Mouse (Mus musculus) adrenal gland, postnatal 36 days (tissue): ENCODE measurements around the gene Fam117b. TPM values are rescaled to one million over a fixed set of nuclear protein-coding genes. Genes with fewer than 3 reads are reported as not detected.

Experiments
- DNase-seq, 2 experiments: peaks; one replicate each; pipeline ENCODE4 v3.0.0; 2021; ENCODE audit warnings: mixed read lengths in 1 of 2
- long read RNA-seq, 2 experiments: library from polyadenylated mRNA; stranded (forward); transcript quantifications; one replicate each; pipeline ENCODE4 v2.0.0; 2021; ENCODE audit warnings: borderline sequencing depth in 2 of 2
- total RNA-seq, 2 experiments: library from RNA; stranded (reverse); gene quantifications; 2 replicates each; pipeline ENCODE4 v1.2.3; 2021

Fam117b gene
- 10 to 100 TPM; 34.8 to 59.8 TPM for total RNA-seq
- long read RNA-seq, experiment 1, full-length matches to known transcripts, result 13 of 19 reads
- long read RNA-seq, experiment 1, partial matches to known transcripts, result 3 of 19 reads
- long read RNA-seq, experiment 1, other reads (novel, unspliced or antisense), result 3 of 19 reads
- long read RNA-seq, experiment 2, full-length matches to known transcripts, result 5 of 7 reads
- long read RNA-seq, experiment 2, partial matches to known transcripts, result 0 of 7 reads
- long read RNA-seq, experiment 2, other reads (novel, unspliced or antisense), result 2 of 7 reads

DNA sequence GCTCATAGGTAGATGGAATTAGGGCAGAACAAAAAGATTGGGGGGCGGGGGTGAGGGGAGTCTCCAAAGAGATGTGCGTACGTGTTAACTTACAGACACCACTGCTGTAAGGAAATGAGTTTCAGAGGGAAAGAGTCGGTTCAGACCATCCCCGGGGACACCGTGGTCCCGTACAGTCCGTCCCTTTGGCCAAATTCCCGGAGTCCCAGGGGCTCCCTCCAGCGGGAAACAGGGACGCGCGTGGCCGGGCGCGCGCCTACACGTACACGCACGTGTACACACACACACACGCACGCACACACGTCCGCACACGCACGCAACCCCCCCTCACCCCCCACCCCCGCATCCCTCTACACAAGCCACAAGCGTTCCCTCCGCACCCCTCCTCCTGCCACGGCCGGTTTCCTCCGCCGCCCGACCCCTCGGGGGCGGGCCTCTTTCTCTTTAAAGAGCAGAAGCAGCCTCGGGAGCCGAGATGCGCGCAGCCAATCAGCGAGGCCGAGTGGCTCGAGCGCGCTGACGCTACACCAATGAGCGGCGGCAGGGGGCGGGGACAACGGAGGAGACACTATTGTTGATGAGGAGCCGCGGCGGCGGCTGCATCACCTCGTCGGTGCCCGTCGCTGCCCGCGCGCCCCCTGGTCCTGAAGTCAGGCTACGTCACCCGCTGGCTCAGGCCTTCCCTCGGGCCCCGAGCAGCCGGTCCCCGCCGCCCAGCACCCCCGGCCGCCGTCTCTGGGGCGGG, at the start of gene Fam117b:
Gene Fam117b, plus strand, starts transcription at position 594 of the 745 bp plus-strand sequence.
- DNase-seq, result peak; percentile 98 to 99

GRCm38 (mm10) chr1:59868041-59868440, 44.8 kb upstream of the Fam117b start:
- DNase-seq, result peak in 1 of 2 experiments; percentile 16

- DNase-seq, result no peak
Measured at GRCm38 (mm10) chr1:59874023-59874422, 38.8 kb upstream of the Fam117b start.

DNA sequence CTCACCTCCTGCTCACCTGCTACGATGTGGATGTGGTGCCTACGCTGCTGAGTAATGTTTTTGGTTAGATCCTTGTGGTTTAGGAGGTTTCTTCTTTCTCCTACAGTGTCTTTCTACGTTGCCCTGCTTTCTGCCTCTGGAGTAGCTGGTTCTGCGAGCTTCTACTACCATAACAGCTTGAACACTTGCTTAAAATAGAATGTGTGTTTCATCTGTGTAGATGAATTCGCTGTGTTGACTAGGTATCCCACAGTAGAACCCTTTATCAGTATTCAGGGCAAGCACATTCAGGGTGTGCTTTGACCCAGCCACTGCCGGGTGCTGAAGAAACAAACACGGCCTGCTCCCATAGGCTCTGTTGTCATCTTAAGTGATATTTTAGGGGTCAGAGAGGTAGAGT, 34.7 kb upstream of the Fam117b start:
- DNase-seq, result no peak

- peak; percentile 83 to 88 for DNase-seq
Measured at GRCm38 (mm10) chr1:59883349-59884134, 29.3 kb upstream of the Fam117b start.

DNA sequence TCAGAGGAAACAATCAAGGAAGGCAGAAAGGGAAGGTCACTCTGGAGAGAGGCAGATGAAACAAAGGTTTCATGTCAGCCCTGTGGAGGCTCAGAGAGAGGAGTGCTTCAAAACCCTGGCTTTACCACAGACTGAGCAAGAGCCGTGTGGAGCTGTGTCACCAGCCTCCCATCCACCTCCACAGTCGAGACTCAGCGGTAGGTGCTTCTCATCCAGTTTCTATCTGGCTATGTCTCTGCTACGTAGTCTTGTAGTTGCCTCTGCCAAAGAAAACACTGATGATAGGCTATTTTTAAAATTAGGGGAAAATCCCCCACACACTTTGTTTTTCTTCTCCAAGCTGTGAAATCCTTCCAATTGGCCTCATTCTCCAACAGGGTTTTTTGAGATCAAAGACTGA, 25.9 kb upstream of the Fam117b start:
- DNase-seq, result no peak

DNA sequence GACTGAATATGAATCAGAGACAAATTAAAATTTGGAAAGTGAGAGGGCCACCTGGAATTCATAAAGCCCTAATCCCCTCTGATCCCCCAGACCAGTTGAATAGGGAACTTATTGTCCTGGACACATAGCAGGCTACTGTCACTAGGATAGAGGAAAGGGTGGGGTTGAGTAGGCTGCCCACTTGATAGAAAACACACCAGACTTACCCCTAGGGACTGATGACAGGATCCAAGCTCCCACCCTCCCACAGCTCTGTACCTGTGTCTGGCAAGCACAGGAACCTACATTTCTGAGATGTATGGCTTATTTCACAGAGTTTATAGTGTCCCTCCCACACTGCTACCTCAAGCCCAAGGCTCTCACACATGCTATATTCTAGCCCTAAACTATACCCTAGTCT, 24.8 kb upstream of the Fam117b start:
- no peak for DNase-seq

GRCm38 (mm10) chr1:59891185-59891584, 21.6 kb upstream of the Fam117b start:
- DNase-seq, result no peak

- DNase-seq, result no peak
Measured at GRCm38 (mm10) chr1:59892777-59893176, 20.0 kb upstream of the Fam117b start.

- no peak for DNase-seq
Measured at GRCm38 (mm10) chr1:59894025-59894424, 18.8 kb upstream of the Fam117b start.

- peak; percentile 60 to 66 for DNase-seq
Measured at GRCm38 (mm10) chr1:59895456-59895855, 17.4 kb upstream of the Fam117b start.

DNA sequence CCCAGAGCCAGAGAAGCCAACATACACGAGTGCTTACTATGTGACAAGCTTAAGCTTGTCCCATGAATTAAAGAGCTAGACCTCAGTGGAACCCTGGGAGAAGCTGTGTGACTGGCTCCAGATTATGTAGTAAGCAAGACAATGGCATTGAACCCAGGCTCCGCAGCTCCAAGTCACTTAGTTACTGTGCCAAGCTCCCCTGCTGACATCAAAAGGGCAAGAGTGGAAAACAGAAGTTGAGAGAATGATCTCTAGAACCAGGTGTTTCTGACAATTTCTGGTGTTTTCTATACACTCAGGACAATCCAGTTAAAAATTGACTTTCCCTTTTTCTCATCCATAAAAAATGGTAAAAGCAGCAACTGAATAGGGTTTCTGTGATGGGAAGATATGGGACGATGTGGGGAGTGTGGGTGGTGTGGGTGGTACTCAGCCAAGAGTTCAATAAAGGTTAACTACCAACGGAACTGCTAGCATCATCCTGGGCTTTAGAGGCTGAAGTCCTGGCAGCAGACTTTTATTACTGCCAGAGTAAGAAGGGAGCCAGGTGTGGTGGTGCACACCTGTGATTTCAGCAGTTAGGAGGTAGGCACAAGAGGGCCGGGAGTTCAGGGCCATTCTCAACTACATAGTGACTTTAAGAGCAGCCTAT, 15.5 kb upstream of the Fam117b start:
- DNase-seq, result no peak

DNA sequence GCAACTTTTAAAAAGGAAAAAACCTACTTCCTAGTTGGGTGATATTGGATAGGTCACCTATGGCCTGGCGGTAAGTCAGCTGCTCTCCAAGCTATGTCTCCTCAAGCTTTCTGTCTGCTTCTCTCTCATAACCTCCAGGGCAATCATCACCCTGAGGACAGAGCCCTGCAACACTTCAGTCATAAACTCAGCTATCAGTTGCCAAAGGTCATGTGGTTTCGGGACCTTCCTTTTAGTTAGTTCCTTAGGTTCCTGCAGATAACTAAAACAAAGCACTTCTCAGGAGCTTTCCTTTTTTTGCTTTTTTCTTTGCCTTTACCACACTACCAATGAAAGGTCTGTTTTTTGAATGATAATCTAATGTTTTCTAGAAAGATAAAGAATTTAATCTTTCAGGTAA, 13.1 kb upstream of the Fam117b start:
- DNase-seq, result no peak

DNA sequence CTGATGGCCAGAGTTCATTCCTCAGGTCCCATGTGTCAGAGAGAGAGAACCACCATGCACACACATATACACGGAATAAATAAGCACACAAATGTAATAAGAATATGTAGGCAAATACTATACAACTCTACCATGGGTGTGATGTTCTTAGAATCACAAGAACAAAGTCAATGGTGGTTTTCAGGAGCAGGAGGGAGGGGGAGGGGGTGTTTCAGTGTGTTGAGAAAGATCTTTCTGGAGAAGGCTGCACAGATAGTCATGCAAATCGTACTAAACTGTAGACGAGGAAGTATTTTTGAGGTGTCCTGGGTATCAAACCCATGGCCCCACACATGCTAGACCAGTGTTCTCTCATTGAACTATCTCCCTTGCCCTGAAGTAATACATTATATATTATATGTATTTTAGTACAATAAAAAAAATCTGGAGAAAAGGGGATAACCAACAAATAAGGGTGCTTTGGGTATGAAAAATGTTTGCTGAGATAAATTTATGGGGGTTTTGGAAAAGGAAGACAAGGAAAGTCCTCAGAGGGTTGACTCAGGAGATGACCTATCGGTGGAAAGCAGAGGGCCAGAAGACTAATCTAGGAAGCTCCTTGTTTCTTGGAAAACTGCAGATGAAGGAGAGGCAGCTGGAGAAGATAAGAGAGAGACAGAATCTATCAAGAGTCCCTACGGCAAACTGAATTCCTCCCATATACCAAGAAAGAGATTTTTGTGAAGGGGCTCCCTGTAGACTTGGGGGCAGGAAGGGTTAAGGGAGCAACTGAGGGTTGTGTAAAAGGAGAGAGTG, 11.5 kb upstream of the Fam117b start:
- no peak for DNase-seq

- DNase-seq, result peak in 1 of 2 experiments; percentile 29
Measured at GRCm38 (mm10) chr1:59902634-59903033, 10.2 kb upstream of the Fam117b start.

DNA sequence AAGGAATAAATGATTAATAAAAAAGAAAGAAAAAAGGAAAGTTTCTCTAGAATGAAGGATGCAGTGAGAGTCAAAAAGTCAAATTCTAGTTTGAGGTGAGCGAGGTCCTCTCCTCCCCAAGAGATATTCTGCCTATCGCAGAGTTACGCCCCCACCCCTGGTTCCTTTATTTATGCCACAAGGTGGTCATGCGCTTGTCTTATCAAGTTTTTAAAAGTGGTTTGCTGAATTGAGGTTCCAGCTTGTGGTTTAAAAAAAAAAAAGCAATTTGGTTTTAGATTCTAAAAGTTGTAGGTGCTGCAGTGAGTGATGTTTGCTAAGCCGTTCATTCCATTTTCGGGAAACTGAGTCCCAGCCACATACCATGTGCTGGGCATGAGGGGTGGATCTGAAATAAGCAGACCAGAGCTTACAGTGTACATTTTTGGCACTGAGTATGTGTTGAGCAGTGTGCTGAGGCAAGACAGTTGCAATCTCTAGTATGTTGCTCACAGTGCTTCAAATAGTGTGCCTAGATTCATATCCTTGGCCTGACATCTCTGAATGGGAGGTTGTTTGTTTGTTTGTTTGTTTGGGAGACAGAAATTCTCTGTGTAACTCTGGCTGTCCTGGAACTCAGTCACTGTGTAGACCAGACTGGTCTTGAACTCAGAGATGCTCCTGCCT, 8.0 kb upstream of the Fam117b start:
- DNase-seq, result no peak

DNA sequence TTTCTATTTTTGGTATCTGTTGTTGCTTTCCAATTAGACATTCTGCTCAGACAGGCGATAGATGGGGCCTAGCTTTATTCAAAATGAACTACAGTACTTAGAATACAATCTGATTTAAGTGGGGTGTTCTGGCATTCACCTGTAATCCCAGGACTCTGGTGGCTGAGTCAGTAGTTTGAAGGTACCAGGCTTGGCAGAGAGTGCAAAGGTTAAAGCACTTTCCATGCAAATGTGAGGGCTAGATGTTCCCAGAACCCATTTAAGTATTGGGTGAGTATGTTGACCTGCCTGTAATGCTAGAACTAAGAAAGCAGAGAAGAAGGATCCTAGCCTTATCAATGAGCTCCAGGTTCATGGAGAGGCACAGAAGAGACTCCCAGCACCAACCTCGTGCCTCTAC, 6.9 kb upstream of the Fam117b start:
- DNase-seq, result no peak

DNA sequence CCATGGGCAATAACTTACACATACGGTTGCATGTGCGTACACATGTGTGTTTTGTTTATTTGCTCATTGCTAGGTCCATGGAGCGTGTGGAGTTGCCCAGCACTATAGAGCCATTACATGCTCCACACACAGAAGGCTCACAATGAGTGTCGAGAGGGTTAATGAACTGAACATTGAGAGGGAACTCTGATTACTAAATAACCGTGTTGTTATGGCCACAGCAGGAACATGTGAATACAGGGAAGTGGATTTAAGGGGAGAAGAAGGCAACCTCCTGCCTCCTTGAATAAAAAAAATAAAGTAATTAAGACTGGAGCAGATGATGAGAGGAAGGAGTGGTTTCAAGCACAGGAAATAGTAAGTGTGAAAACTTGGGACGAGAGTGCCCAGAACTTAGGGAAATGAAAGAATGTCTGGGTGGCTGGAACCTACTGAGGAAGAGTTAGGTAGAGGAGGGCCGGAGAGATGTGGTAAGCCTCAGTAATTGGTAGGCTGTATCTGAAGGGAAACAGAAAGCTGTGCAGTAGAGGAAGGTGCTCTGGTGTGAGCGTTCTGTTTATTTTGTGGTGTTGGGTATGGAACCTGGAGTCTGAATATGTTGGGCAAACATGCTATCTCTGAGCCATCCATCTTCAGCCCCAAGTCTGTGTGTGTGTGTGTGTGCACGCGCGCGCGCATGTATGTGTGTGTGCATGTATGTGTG, 5.8 kb upstream of the Fam117b start:
- DNase-seq, result no peak

DNA sequence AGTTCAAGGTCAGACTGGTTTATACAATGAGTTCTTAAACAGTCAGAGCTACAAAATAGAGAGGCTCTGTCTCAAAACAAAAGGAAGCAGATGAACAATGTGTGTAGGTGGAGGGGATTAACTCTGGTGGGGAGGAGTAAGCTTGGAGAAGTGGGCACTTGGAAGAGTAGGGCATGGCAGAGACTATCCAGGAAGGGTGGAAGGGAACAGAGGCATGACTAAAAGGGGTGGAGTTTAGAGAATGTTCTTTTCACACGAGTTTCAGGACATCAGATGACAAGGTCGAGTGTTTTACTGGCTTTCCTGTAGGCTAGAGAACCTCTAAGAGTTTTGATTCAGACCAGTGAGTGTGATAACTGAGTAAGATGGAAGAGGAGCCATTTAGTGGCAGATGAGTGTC, 5.1 kb upstream of the Fam117b start:
- no peak for DNase-seq

- no peak for DNase-seq
Measured at GRCm38 (mm10) chr1:59910941-59911340, 1.9 kb upstream of the Fam117b start.
